Mouse (Mus musculus) CD8-positive naive resting alpha-beta T cell, adult 2 months (primary cell): ENCODE measurements around the gene Vsig10l.
A peak's percentile ranks its signal among the peaks of the same experiment; 100 is the strongest.

Experiments
- DNase-seq, 2 experiments: peaks; one replicate each; pipeline ENCODE4 v3.0.0; 2022; ENCODE audit warnings: low read depth in 2 of 2, low spot score in 2 of 2

Vsig10l gene

DNA sequence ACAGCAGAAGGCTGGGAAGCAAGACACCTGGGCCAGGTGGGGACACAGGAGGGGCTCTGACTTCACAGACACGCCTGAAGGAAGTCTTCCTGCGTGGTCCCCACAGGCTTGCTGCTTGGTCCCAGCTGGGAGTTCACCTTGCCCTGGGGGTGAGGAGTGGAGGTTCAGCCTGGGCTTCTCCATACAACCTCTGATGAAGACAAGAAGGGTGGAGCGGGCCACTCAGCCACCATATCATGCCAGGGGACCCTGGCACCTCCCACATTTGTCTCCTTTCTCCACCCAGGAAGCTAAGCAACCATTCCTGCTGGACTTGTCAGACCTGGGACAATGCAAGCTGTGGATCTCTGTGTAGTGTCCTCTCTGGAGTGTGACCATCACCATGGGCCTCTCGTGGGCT, at the start of gene Vsig10l:
Gene Vsig10l (plus strand): TSS at position 301 of the 400 bp plus-strand sequence.
- no peak for DNase-seq

DNA sequence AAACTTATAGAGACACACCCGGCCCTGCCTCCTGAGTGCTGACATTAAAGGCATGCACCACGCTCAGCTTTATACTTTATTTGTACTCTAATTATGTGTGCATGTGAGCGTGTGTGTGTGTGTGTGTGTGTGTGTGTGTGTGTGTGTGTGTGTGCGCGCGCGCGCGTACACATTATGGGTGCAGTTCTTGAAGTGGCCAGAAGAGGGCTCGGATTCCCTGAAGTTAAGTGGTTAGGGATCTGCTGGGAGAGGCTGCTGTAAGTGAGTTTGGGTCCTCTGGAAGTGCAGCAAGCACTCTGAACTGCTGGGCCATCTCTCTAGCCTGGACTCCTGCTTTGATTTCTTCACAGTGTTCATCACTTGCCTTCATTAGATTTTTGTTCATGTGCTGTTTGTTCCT, 45.7 kb upstream of the Vsig10l start:
- DNase-seq: no peak

DNA sequence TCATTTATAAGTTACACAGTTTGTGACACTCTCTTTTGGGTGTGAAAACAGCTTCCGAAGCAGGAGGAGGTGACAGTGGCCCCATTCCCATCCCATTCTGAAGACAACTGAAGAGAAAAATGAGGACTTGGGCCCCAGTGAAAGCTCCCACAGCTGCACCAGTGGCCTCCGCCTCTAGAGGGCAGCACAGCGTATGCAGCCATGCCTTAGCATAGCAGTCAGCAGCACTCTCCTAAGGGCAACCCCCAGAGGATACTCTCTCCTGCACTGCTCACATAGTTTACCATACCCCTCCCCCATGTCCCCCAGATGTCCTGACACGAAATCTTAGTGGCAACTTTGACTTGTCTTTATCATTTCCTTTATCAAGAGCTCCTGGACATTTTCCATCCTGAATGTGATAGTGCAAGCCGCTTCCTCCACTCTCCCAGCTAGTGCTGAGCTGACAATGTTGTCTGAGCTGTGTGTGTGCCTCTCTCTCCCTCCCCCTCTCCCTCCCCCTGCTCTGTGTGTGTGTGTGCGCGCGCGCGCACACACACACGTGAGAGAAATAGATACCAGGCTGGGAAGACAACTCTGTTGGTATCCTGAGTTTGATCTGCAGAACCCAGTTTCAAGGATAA, 39.8 kb upstream of the Vsig10l start:
- DNase-seq: peak; percentile 78 to 84

DNA sequence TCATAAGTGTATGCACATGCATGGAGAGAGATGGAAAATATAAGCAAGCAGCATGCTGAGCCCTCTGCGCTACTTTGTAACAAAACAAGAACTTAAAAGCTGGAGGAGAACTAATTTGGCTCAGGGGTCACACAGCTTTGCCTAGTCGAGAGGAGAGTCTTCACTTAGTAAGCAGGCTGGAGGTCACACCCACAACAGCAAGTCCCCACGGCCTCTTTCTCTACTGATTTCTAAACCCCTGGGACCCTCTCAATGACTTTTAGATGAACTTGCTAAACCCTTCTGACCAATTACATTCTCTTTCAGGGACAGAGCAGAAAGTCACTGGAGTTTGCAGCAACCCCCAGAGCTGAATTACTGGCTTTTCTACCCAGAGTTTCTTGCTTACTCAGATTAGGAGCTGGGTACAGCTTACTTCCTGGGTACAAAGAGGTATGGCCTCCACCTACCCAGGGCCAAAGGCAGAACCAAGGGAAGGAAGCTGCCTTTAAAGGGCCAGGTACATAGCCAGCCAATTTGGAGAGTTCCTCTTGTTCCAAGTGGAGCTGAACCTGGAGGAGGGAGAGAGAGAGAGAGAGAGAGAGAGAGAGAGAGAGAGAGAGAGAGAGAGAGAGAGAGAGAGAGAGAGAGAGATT, 38.8 kb upstream of the Vsig10l start:
- DNase-seq: no peak

DNA sequence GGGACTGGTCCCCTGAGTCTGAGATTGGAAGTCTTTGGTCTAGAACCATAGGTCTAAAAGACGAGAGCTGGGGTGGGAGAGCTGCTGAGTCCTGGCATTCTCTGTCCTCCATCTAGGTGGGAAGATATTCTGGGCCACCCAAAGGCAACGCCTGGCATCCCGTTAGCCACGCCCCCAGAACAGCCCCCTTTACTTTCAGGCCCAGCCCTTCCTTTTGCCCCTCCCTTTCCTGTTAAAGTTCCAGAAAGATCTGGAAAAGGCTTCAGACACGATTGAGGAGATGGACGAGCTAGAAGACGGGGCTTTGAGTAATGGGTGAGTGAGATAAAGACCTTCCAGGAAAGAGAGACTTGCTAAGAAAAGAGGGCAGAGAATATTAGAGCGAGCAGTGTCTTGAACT, 35.5 kb upstream of the Vsig10l start, which contains the start of gene Lim2:
Gene Lim2 (plus strand): TSS at position 265 of the 400 bp plus-strand sequence.
- no peak for DNase-seq

DNA sequence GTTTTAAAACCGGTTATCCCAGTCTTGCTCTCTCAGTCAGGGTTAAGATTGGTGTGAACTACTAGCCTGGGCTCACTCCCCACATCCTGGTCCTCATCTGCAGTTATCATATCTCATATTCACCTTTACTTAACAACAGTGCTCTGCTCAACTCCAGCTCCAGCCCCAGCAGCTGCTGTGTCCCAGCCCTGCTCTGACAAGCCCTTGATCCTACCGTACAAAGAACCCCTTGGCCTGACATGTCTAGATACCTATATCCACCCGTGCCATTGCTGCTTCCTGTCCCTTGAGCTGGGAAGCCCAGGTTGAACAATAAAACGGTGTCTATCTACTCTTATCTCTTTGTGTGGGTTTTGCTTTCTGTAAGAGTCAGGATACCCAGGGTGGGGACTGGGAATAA, 33.5 kb upstream of the Vsig10l start:
- DNase-seq: no peak

DNA sequence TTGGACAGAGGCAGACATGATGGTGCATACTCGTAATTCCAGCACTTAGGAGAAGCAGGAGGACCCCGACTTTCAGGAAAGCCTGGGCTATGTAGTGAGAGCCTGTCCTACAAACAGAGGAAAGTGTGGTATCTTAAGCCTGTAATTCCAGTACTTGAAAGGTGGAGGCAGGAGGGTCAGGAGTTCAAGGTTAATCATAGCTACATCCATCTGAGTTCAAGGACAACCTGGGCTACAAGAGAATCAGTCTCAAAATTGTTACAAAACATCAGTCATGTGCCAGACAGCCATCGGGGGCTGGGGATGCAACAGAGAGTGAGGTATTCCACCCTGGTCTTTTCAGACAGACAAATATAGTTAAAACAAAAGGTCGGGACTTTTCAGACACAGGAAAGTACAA, 30.1 kb upstream of the Vsig10l start:
- DNase-seq: no peak

DNA sequence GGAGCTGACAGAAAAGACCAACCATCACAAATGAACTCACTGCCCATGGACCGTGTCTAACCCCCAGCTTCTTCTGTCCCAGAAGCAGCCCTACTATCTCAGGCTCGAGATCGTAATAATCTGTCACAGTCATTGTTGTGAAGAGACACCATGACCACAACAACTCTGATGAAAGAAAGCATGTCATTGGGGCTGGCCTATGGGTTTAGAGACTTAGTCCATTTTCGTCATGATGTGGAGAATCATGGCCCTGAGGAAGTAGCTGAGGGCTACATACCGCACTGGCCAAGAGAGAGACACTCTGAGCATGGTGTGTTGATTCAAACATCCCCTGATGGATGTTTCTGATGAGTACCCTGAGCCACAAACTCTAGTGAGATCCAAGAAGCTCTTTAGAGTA, 28.3 kb upstream of the Vsig10l start:
- no peak for DNase-seq

DNA sequence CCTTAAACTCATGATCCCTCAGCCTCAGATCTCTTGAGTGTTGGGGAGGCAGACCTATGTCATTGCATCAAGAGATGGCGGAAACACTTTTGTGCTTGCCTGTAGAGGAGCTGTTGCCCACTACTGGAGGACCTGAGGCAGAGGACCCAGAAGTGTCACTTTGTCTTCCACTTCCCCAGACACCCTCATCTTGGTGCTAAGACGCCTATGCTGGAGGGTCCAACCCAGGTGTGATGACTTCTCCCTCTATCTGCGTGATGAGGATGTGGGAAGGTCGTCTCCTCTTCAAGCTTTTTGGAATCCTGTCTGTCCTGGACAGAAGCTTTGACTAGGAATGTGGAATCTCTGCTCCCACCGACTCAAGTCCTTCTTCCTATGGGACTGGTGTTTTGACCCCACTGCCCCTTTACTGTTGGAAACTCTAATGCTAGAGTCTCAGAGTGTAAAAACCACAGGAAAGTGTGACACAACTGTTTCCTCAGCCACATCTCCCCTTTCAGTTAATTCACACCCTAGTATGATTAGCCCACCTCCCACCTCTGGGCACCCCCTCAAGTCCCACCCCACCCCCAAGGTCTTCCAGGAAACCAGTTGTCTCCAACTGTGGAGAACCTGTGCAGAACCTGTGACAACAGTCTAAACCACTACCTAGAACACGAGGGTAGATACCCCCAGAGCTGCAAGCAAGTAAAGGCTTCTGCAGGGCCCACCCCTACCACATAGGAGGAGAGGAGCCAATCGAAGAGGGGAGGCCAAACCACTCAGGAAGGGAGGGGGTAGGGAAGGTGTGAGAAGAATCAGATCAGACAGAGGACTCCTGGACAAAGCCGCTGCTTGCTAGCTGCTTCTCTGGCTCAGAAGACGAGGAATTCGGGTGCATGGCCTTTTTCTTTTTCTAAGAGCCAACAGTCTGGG, 26.4 kb upstream of the Vsig10l start, which contains the start of gene Nkg7:
Gene Nkg7 (plus strand): TSS at position 733 of the 915 bp plus-strand sequence.
- peak in 1 of 2 experiments; percentile 33 for DNase-seq

DNA sequence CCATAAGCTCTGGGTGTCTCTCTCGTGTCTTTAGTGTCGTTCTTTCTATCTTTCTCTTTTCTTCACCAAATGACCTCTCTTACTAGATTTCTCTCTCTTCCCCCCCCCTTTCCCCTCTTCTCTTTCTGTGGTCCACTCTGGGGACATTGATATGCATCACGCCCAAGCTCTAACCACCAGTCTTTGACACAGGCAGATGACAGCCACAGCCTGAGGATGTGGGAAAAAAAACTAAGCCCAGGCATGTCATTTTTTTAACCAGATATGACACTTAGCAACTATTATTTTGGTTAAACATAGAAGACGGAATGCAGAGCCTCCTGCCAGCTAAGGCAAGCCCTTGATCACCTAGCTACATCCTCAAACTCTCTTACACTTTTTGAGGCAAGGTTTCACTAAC, 24.3 kb upstream of the Vsig10l start:
- DNase-seq: peak; percentile 35 to 40

DNA sequence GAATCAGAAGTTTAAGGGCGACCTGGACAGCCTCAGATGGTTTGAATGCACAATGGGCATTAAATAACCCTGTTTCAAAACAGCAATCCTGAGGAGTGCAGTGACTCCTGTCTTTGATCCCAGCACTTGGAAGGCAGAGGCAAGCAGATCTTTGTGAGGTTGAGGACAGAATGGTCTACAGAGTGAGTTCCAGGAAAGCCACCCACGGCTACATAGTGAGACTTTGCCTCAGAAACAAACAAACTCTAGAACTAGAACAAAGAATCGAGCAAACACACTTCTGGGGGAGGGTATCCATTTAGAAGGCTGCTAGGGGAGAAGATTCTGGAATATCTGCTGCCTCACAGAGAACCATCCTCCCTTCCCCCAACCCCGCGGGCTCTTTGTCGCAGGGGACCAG, 22.5 kb upstream of the Vsig10l start, which contains the start of gene Cldnd2:
Gene Cldnd2 (plus strand): TSS at position 301 of the 400 bp plus-strand sequence.
- DNase-seq: no peak

DNA sequence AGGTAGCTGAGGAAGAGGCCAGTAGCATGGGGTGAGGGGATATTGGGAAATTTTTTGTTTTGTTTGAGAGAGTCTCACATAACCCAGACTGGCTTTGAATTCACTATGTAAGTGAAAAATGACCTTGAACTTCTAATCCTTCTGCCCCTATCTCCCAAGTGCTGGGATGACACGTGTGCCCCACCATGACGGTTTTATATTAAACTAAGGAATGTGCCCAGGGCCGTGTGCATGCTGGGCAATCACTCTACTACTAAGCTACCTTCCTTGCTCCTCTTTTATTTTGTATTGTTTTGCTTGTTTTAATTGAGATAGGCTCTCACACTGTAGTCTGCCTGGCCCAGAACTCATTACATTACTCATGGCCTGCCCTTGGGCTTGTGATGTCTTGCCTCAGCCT, 21.9 kb upstream of the Vsig10l start:
- DNase-seq: no peak

DNA sequence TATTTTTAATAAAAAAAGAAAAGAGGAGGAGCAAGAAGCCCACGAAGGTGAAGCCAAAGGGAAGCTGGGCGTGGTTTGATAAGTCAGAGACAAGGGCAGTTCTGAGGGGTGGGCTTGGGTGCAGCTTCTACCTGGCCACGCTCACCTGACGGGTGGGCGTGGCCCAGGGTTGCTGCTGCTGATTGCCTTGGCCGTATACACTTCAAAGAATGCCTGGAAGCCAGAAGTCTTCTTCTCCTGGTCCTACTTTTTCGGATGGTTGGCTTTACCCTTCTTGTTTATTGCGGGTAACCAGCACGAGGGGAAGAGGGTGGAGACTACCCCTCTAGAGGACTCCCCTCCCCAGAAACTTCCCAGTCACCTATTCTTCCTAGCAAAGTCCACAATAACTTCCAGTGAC, 20.3 kb upstream of the Vsig10l start:
- DNase-seq: no peak

DNA sequence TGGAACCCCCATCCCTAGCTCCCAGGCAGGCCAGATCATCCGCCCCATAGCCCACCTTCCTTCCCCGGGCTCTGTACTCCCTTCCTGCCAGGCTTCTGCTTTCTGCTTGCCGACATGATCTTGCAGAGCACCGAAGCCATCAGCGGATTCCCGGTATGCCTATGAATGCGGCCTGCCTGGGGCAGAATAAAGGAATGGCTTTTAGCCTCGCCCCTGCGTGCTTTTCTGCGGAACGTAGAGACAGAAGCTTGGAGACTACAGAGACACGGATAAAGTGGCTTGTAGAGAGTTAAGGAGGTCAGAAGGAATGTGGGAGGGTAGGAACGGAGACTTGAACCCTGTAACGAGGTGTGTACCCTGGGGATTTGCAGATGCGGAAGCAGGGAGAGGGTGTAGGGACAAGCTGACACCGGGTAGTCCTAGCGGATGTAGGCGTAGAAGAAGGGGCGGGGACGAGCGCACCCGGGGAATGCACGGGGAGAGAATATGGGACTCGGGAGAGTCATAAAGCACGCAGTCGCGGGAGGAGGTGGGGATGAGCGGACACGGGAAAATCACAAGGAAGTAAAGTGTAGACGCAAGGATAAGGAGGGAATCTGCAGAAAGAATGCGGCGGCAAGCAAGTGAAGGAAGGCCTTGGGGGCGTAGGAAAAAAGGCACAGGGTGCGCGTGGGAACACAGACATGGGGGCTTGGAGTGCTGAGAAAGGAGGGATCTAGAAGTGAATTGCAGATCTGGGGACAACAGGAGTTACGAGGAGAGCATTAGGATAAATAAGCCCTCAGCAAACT, 19.6 kb upstream of the Vsig10l start:
- peak; percentile 45 to 65 for DNase-seq

DNA sequence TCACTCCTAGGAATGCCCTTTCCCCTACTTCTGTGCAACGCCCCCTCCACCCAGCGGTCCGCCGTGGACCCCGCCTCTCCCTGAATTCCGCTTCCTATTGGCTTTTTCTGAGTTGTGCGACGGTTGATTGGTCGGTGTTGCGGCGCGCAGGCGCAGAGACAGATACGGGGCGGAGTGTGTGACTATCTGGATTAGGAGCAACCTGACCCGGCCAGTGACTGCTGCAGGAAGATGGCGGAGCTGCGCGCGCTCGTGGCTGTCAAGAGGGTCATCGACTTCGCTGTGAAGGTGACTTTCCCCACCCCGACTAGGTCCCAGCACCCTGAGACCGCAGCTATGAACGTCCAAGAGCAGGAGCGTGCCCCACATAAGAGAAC, 19.0 kb upstream of the Vsig10l start, which contains the start of the genes Etfb and Gm45233:
Gene Etfb (plus strand): TSS at position 167 of the 377 bp plus-strand sequence.
Gene Gm45233 (plus strand): TSS at position 212 of the 377 bp plus-strand sequence.
- peak; percentile 73 to 74 for DNase-seq

DNA sequence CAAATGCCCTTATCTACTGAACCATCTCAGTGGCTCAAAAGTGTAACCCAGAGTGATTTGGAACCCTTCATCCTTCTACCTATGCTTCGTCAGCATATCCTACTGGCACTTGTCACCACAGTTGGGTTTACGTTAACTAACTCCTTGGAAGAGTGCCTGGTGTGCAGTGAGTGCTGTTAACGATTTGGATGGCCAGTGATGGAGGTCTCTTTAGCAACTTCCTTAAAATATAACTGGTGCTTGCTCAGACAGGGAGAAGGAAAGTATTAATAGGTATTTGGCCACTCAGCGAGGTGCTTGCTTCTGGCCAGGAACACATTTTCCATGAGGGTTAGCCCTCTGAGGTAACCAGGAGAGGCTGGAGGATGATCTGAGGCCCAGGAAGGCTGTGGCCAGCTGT, 15.2 kb upstream of the Vsig10l start:
- no peak for DNase-seq

DNA sequence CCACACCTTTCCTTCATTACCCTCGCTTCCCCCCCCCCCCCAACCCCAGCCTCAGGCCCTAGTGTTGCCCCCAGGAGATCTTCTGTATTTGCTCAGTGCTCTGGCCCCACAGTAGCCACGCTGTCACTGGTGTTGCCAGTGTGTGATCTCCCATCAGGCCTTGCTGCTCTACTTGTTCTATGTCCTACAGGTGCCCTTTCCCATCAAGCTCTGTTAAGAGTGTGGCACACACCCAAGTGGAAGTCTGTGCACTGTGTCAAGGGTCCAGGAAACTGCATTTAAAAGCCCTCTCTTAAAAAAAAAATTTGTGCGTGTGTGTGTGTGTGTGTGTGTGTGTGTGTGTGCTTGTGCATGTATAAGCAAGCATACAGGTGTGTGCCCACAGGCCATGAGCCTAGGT, 14.7 kb upstream of the Vsig10l start:
- no peak for DNase-seq

DNA sequence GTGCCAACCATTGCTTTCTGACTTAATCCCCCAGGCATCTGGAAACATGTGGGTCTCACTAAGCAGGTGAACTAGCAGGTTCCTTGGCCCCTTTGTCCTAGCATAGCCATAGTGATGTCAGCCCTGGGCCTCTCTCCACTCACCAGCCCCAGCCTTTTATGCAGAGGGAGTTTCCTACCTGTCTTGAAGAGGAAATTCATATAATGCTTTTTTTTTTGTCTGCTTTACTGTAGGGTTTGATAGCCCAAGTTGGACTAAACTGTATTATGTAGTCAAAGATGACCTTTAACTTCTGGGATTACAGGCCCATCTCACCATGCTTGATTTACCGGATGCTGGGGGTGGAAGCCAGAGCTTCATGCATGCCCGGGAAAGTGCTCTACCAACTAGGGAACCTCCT, 13.1 kb upstream of the Vsig10l start:
- DNase-seq: no peak

DNA sequence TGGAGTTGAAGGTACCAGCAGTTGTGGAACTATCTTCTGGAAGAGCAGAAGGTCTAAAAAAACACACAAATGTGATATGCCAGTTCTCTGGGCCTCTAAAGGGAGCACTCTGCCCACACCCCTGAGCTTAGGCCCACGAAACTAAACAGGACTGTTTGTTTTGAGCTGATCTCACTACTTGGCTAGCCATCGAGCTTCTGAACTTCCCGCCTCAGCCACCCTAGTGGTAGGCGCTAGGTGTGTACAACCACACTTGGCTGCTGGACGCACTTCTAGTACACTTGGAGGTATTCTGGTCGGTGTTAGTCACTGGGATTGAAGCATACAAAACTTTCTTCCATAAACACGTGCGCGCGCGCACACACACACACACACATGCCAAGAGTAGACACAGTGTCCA, 11.2 kb upstream of the Vsig10l start:
- no peak for DNase-seq

DNA sequence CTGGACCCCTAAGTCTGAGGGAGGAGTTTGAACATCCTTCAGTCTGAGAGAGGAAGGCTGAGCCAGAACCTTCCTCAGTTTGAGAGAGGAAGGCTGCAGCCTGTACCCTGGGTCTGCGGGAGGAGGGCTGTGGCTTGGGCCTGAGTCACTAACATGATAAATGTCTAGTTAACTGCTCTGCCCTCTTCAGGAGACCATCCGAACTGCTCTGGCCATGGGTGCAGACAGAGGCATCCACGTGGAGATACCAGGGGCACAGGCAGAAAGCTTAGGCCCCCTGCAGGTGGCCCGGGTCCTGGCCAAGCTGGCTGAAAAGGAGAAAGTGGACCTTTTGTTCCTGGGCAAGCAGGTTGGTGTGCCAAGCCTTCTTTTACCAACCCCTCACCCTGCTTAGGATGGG, 10.3 kb upstream of the Vsig10l start:
- peak; percentile 46 to 59 for DNase-seq
